Mouse (Mus musculus) heart, adult 8-10 months (tissue): ENCODE results near the gene Frmpd4. TPM values are rescaled to one million over a fixed set of nuclear protein-coding genes. Genes with fewer than 3 reads are reported as not detected.

Experiments
- DNase-seq: peaks from one replicate; pipeline ENCODE4 v3.0.0; 2022; ENCODE audit warnings: low spot score
- total RNA-seq, 4 experiments: library from RNA; stranded (reverse); gene quantifications; 2 replicates each; pipeline ENCODE4 v1.2.4; 2022

The Frmpd4 gene
- total RNA-seq, 4 experiments from 2014 or later = not detected

DNA sequence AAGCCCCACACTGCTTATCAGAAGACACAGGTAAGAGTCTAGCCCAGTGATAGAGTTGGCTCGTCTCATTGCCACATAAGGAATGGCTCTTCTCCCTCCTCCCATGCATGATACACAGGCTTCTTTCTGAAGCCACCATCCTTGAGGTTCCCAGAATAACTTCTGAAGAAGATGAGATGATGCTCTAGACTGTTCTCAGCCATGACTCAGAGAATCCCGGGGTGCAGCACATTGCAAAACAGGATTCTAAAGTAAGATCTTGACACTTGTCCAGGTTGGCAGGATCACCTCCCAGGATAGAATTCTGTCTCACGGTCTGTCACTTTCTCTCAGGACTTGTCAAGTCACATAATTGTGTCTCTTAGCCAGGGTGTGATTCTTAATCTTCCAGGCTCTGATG is 1024.2 kb downstream of the Frmpd4 start:
- DNase-seq = no peak

DNA sequence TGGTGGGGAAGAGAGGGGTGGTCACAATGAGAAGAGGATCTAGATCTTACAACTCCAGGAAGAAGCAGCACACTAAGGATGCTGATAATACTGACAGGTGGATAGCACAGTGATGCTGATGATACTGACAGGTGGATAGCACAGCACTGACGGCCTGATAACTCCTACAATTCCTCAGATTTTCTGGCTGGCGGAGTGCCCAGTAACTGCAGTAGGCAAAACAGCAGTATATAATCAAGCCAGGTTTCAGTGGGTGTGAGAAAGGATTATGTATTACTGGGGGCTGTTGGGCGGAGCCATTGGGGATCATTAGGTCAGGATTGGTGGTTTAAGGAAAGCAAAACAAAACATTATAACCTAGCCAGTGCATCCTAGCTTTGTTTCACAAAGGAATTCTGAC is 1053.9 kb downstream of the Frmpd4 start:
- DNase-seq = no peak

DNA sequence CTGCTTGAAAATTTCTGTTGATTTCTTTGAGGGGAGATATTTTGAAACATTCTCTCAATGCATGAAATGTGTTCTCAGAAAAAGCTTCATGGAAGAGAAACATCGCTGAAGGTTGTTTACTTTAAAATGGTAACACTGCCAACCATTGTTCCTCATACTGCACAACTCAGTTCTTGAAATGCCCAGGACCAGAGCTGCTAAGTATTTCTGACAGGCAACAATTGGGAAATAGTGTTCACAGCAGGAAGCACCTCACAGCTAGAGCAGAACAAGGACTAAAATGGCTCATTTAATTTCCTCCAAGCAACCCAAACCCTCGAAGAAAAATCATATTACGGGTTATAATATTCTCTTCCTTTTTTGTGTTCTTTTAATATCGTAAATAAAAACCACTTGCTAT is 1054.5 kb downstream of the Frmpd4 start:
- no peak for DNase-seq

DNA sequence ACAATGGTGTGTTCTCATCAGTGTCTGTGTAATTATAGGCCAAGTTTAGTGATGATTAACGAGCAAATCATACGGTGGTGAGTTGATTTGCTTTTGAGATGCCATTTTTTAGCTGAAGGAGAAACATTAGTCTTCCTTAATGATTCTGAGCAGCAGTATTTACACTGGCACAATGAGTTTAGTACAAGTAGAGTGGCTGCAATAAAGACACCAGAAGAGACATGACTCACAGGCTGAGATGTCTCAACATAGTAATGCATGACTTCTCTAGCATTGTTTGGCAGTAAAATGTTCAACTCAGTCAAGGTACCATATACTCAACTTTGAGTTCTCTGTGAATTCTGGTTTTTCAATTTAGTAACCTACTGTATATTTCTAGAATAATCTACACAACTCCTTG is 1058.6 kb downstream of the Frmpd4 start:
- DNase-seq = no peak

DNA sequence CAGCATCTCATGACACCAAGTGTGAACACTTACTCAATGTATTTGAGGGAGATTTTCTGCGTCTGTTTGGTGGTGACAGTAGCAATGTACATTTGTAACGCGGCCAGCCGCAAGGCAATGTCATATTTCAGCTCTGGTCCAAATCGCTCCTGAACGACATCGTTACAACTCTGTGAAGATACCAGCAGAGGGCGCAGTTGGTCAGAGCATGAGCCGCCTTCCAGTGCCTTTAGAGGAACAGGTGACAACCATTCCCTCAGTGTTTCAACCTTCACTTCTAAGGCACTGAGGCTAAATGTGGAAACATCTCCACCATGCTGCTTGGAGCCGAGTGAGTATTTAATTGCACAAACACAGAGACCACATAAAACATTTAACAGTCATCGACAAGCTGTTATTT is 1079.3 kb downstream of the Frmpd4 start:
- DNase-seq = peak; percentile 2

DNA sequence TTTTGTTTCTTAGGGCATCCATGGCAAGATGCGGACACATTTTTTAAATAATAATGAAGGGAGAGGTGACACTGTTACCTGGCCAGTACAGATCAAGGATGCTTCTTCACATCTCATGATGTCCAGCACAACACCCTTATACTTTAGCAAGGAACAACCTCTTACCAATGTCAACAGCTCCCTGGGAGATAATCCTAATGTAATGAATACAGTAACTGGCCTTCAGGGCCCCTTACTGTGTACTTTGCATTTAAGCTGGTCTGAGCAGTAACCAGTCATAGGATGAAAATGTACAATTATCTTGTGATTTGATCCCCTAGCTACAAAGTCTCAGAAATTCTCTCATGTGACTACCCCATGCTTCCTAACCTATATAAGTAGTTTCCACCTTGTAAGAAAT is 1084.8 kb downstream of the Frmpd4 start:
- DNase-seq = no peak

DNA sequence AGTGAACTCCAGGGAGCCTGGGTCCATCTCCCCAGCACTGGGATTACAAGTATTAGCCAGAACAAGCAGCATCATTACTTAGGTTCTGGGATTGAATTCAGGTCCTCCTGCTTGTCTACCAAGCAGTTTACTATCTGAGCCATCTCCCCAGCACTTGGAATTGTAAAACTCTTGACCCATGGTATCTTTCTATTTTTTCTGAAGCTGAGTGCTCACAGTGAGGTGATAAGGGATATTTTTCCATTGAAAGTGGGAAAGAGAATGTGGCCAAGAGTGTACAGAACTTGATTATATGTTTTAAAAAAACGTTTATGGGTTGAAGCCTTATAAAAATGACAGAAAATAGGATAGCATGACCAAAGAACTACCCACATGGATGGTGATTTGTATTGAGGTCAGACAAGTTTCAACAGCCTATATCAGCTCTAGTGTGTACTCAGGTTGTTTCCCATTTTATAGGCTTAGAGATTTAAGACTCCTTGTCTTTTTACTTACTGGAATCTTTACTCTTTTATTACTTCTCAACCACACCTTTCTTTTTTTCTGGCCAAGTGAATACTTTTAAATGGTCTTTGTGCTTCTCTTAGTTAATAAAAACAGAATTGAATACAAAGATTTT is 1085.3 kb downstream of the Frmpd4 start:
- DNase-seq = no peak

DNA sequence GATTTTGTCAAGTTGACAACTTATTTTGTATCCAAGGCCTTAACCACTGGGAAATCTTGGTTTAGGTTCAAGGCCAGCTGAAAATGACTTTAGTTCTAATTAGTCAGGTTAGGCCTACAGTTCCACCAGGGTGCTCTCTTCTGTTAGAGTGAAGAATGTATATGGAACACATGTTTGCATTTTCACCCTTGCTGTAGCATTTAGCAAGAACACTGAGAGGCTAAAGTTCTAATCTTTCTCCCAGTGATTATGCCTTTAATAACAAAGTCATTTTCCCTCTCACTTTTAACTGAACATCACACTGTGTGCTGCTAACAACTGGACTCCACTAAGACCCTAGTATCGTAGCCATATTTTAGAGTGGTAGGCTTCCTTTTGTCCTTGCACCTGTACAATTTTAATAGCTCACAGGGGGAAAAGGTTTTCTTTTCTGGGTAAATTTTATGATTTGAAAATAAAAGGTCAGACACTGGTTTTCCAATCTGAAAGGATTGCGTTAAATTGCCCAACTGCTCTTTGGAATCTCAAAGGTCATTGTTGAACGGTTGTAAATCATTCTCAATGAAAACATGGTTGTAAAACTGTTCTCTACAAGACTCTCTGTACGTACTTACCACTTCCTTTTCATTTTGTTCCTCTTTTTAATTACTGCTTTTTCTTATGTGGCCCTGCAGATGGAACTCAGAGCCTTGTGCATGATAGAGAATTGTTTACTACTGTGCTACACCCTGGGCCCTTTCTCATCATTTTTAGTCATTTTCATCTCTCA is 1093.4 kb downstream of the Frmpd4 start:
- DNase-seq = no peak

DNA sequence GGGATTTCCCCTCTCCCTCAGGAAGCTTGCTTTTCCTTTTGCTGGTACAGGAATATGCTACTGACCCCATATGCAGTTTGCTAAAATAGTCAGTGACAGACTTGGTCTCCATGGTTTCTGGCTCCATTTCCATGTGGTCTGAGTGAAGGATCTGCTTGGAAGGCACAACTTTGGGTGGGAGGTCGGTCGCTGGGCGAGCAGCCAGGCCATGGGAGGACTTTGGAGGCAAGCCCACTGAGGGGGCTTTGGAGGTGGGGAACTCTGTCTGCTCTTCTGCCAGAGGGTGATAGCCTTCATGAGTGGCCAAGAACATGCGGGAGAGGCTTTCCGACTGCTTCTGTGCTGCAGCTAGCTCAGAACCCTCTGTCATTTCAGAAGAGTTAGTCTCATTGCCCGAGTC is 1099.4 kb downstream of the Frmpd4 start:
- DNase-seq = no peak

DNA sequence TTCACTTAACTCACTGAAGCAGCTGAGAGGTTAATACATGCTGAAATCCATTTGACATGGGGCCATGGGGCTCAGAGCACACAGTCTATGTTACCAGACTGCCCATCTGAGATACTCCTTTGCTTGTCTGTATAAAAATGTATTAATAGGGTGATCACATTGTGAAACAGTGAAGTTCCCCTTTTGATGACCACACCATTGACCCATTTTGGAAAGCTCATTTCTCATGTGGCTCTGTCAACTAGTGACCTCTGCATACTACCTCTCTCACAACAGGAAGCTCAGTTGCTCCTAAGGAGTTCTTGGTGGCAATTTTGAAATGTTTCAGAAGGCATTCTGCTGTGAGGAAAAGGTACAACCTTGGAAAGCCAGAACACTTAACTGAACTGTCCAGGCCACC is 1142.1 kb downstream of the Frmpd4 start:
- DNase-seq = no peak

DNA sequence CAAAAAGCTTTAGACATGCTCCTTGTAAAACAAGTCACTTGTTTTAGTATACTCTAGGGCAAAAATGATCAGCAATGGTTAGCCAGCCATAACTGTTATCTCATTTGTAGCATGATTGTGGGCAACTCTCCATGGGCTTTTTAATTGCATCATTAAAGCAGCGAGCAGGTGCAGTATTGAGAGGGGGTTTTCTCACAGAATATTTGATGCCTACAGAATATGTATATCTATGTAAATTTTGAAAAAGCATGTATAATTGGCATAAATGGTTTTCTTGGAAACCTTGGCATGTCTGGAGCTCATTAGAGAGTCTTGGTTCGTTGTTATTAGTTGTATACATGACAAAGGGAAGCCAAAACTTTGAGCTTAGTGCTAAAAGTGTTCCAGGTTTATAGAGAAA is 1143.1 kb downstream of the Frmpd4 start:
- no peak for DNase-seq

Other genes starting within 250 kb of the Frmpd4 start
- 10 to 100 TPM; 44.7 to 55.4 (median 53.4) TPM for gene Msl3, start 96.7 kb upstream of the Frmpd4 start, total RNA-seq
- gene Arhgap6, start 217.9 kb upstream of the Frmpd4 start, total RNA-seq = 1 to 10 TPM; 2.9 to 3.2 (median 3.0) TPM